Mouse (Mus musculus) small intestine, adult 10 weeks (tissue): ENCODE data around the gene Elovl6. TPM values are rescaled to one million over a fixed set of nuclear protein-coding genes. Genes with fewer than 3 reads are reported as not detected.

Experiments used
- polyA plus RNA-seq: library from polyadenylated mRNA; stranded (reverse); fragments of 350-450 nt; fragmentation: Illumina TruSeq; extraction: RNeasy Lipid Tissue Mini Kit (QIAGEN cat#74804); gene quantifications from one replicate; pipeline ENCODE4 v1.2.3, GENCODE M21; 2014; ENCODE audit warnings: low replicate concordance

Elovl6 gene
- polyA plus RNA-seq, result 116 TPM

GRCm38 (mm10) chr3:129532180-129532864 lies at the start of gene Elovl6:
Gene Elovl6, plus strand, starts transcription at chr3:129532355.

Other genes starting within 250 kb of the Elovl6 start
- gene Enpep, start 199.6 kb upstream of the Elovl6 start, polyA plus RNA-seq, result 701 TPM
- gene Egf, start 223.0 kb downstream of the Elovl6 start, polyA plus RNA-seq, result 1.1 TPM